Mouse (Mus musculus) liver, embryonic 11.5 days (tissue): ENCODE data around the gene Smarcad1. TPM values are rescaled to one million over a fixed set of nuclear protein-coding genes. Genes with fewer than 3 reads are reported as not detected.

Experiments used
- ATAC-seq: fragments of 200-750 bp; cut with Nextera tagmentation; replicated peaks from 2 replicates; pipeline ENCODE4 v1.8.0; 2017; ENCODE audit warnings: moderate number of reproducible peaks, mild to moderate bottlenecking, moderate TSS enrichment, moderate library complexity; ENCODE audit not compliant: low FRiP score
- DNase-seq: peaks from one replicate; pipeline ENCODE4 v3.0.0-alpha.2; 2017; ENCODE audit warnings: low spot score
- H3K27ac ChIP-seq: fragments of 300-500 bp; sonication (generic); 2 replicates; pipeline ENCODE4 v1.5.1; 2014; ENCODE audit warnings: mild to moderate bottlenecking, low read depth, low read length, control low read depth
- H3K27me3 ChIP-seq: fragments of 300-500 bp; sonication (generic); replicated peaks from 2 replicates; pipeline ENCODE4 v1.6.1; 2014; ENCODE audit warnings: low read length, mixed read lengths; ENCODE audit not compliant: control insufficient read depth, insufficient read depth
- H3K36me3 ChIP-seq: fragments of 300-500 bp; sonication (generic); 2 replicates; pipeline ENCODE4 v1.6.1; 2014; ENCODE audit warnings: mild to moderate bottlenecking, low read length, moderate library complexity, mixed read lengths; ENCODE audit not compliant: control insufficient read depth, insufficient read depth
- H3K4me1 ChIP-seq: fragments of 300-500 bp; sonication (generic); replicated peaks from 2 replicates; pipeline ENCODE4 v1.6.1; 2014; ENCODE audit warnings: low read length, mixed read lengths; ENCODE audit not compliant: control insufficient read depth, insufficient read depth
- H3K4me2 ChIP-seq: fragments of 300-500 bp; sonication (generic); 2 replicates; pipeline ENCODE4 v1.6.1; 2014; ENCODE audit warnings: mild to moderate bottlenecking, control low read depth, moderate library complexity
- H3K4me3 ChIP-seq: fragments of 300-500 bp; sonication (generic); 2 replicates; pipeline ENCODE4 v1.5.1; 2014; ENCODE audit warnings: low read depth, low read length, control low read depth
- H3K9ac ChIP-seq: fragments of 300-500 bp; sonication (generic); 2 replicates; pipeline ENCODE4 v1.6.1; 2014; ENCODE audit warnings: low read depth, low read length, control low read depth
- H3K9me3 ChIP-seq: fragments of 300-500 bp; sonication (generic); 2 replicates; pipeline ENCODE4 v1.6.1; 2016; ENCODE audit warnings: low read length, inconsistent platforms, mixed read lengths; ENCODE audit not compliant: control insufficient read depth
- WGBS: fragments of 180-500 bp; shearing (Covaris S2); extraction: QIAGEN DNeasy Blood & Tissue Kit; methylation state at CpG from one replicate; pipeline ENCODE4 v1.1.7; 2014; 5-methylcytosine and 5-hydroxymethylcytosine counted together
- polyA plus RNA-seq: library from polyadenylated mRNA; unstranded; fragments of >200 nt; fragmentation: Nextera tagmentation; extraction: Ambion mirVana; gene quantifications from 2 replicates; pipeline ENCODE4 v1.2.1, GENCODE M21; 2014

The Smarcad1 gene
- polyA plus RNA-seq, 1 experiment from 2014 or later = 52.2 TPM

- Histone ChIP-seq H3K4me1 (no peaks in the 10 kb centered on the region), H3K36me3 (no peaks in the 10 kb centered on the region), H3K9me3 (no peaks in the 10 kb centered on the region), H3K9ac (no peak overlapping the region), H3K4me2 (no peak overlapping the region), H3K27me3 (no peaks in the 10 kb centered on the region), H3K27ac (no peak overlapping the region), H3K4me3 (no peak overlapping the region)
- ATAC-seq (no peak), DNase-seq (no peak)
- 81% methylated on average over 6 of the region's 6 CpGs for WGBS
Measured at GRCm38 (mm10) chr6:65132376-65132775, 90.0 kb downstream of the Smarcad1 start.

- Histone ChIP-seq H3K27me3 (no peaks in the 10 kb centered on the region), H3K36me3 (no peaks in the 10 kb centered on the region), H3K4me2 (no peak overlapping the region), H3K9ac (no peak overlapping the region), H3K4me3 (no peak overlapping the region), H3K27ac (no peak overlapping the region), H3K4me1 (no peaks in the 10 kb centered on the region), H3K9me3 (no peaks in the 10 kb centered on the region)
- 59% methylated on average over 2 of the region's 2 CpGs for WGBS
- no peak for DNase-seq
- no peak for ATAC-seq
Measured at GRCm38 (mm10) chr6:65137802-65138201, 95.4 kb downstream of the Smarcad1 start.

- Histone ChIP-seq H3K4me3 (no peak overlapping the region), H3K4me2 (no peak overlapping the region), H3K4me1 (no peaks in the 10 kb centered on the region), H3K27me3 (no peaks in the 10 kb centered on the region), H3K27ac (no peak overlapping the region), H3K9ac (no peak overlapping the region), H3K9me3 (no peaks in the 10 kb centered on the region), H3K36me3 (no peaks in the 10 kb centered on the region)
- ATAC-seq (no peak), DNase-seq (no peak)
- WGBS = 89% methylated on average over 1 of the region's 1 CpGs
Measured at GRCm38 (mm10) chr6:65138243-65138642, 95.9 kb downstream of the Smarcad1 start.

DNA sequence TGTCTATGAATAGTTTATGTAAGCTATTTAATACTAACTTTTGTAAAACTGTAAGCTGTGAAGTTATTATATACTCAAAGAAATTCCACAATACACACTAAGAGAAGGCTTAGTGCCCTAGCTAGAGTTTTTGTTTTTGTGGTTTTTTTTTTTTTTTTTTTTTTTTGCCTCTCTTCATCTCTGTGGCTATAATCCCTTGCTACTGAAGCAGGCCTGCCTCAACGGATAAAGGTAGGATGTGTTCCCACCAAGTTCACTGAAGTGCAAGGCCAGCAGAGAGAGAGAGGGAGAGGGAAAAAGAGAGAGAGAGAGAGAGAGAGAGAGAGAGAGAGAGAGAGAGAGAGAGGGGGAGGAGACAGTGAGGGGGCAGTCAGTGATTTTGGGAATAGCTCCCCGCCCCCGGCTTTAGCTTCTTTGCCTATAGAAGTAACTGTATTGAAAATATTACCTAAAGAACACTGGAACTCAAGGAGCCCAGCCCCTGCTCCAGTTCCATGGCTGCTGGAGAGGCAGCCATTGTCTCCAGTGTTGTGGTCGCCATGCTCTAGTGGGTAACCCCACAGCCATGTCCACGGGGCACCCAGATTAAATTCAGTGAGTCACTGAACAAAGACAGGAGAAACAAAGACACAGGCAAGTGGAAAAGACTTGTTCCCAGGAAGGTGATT, 97.8 kb downstream of the Smarcad1 start:
- DNase-seq = no peak
- Histone ChIP-seq H3K27me3 (no peaks in the 10 kb centered on the region), H3K4me3 (no peak overlapping the region), H3K4me1 (no peaks in the 10 kb centered on the region), H3K27ac (no peak overlapping the region), H3K9ac (no peak overlapping the region), H3K9me3 (no peaks in the 10 kb centered on the region), H3K4me2 (no peak overlapping the region), H3K36me3 (no peaks in the 10 kb centered on the region)
- 75% methylated on average over 5 of the region's 5 CpGs for WGBS
- no peak for ATAC-seq

DNA sequence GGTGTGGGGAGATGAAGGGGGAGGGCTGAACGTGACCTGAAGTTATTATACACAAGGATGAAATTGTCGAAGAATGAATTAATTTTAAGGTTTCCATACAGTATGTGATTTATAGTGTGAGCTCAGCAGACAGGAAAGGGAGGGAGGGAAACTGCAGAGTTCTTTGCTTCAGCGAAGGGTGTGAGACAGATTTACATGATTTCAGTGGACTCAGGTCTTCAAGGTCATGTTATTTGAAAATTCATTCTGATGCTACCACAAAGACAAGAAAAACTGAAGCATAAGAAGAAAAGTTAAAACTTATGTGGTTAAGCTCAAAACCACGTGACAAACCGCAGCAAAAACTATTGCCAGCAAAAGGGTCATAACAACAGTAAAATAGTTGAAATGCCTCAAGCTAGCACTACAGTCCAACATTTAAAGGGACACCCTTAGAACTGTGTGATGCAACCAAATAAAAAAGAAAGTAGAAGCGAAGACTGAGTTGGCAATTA, 98.4 kb downstream of the Smarcad1 start:
- Histone ChIP-seq H3K27me3 (no peaks in the 10 kb centered on the region), H3K4me3 (no peak overlapping the region), H3K36me3 (no peaks in the 10 kb centered on the region), H3K27ac (no peak overlapping the region), H3K4me2 (no peak overlapping the region), H3K9me3 (no peaks in the 10 kb centered on the region), H3K9ac (no peak overlapping the region), H3K4me1 (no peaks in the 10 kb centered on the region)
- WGBS = 72% methylated on average over 6 of the region's 6 CpGs
- no peak for DNase-seq
- no peak for ATAC-seq

DNA sequence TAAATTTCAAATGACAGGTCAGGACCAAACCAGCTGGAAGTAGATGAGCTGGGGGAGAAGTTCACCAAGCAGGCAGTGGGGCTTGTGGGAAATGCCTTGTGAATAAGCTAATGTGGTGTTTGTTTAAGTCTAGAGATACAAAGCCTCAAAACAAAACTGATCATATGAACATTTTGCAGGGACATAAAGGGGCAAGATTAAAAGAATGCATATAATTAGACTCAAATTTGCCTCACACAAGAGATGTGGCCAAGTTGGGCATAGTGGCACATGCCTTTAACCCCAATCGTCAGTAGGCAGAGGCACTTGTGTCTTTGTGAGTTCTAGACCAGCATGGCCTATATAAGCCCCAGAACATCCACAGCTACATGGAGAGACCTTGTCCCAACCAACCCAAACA, 99.9 kb downstream of the Smarcad1 start:
- Histone ChIP-seq H3K9me3 (no peaks in the 10 kb centered on the region), H3K36me3 (no peaks in the 10 kb centered on the region), H3K4me1 (no peaks in the 10 kb centered on the region), H3K4me3 (no peak overlapping the region), H3K4me2 (no peak overlapping the region), H3K27ac (no peak overlapping the region), H3K27me3 (no peaks in the 10 kb centered on the region), H3K9ac (no peak overlapping the region)
- ATAC-seq (no peak), DNase-seq (no peak)
- WGBS = 82% methylated on average over 1 of the region's 1 CpGs

- Histone ChIP-seq H3K9me3 (no peaks in the 10 kb centered on the region), H3K4me1 (no peaks in the 10 kb centered on the region), H3K4me2 (no peak within 1 kb of the TSS), H3K9ac (no peak within 1 kb of the TSS), H3K27ac (no peak within 1 kb of the TSS), H3K27me3 (no peaks in the 10 kb centered on the region), H3K36me3 (no peaks in the 10 kb centered on the region), H3K4me3 (no peak within 1 kb of the TSS)
- ATAC-seq = 0 out of 2 replicates have a peak, but pooled peaks have one; percentile 15
- 46% methylated on average over 16 of the region's 16 CpGs for WGBS
- DNase-seq = no peak
Measured at GRCm38 (mm10) chr6:65144621-65145205, 102.3 kb downstream of the Smarcad1 start, which contains the start of gene Hpgds. Gene Hpgds, minus strand, starts transcription at chr6:65144908.

GRCm38 (mm10) chr6:65146363-65146762, 104.0 kb downstream of the Smarcad1 start:
- Histone ChIP-seq H3K4me2 (no peak overlapping the region), H3K27ac (no peak overlapping the region), H3K9me3 (no peaks in the 10 kb centered on the region), H3K9ac (no peak overlapping the region), H3K27me3 (no peaks in the 10 kb centered on the region), H3K36me3 (no peaks in the 10 kb centered on the region), H3K4me3 (no peak overlapping the region), H3K4me1 (no peaks in the 10 kb centered on the region)
- WGBS = 68% methylated on average over 4 of the region's 4 CpGs
- no peak for DNase-seq
- no peak for ATAC-seq

- no peaks in the 10 kb centered on the region for H3K4me1 ChIP-seq
- no peak overlapping the region for H3K4me3 ChIP-seq
- no peak overlapping the region for H3K9ac ChIP-seq
- H3K27me3 ChIP-seq = no peaks in the 10 kb centered on the region
- H3K36me3 ChIP-seq = no peaks in the 10 kb centered on the region
- whole genome bisulfite sequencing = 10% methylated on average over 22 of the region's 22 CpGs
- H3K4me2 ChIP-seq = peak overlapping the region; percentile 37
- no peak overlapping the region for H3K27ac ChIP-seq
- no peak for ATAC-seq
- no peak for DNase-seq
- no peaks in the 10 kb centered on the region for H3K9me3 ChIP-seq
Measured at GRCm38 (mm10) chr6:65150703-65151102, 108.3 kb downstream of the Smarcad1 start.
